Mouse (Mus musculus) heart, embryonic 13.5 days (tissue): ENCODE data around the gene Hs1bp3. TPM values are rescaled to one million over a fixed set of nuclear protein-coding genes. Genes with fewer than 3 reads are reported as not detected.

Experiments
- ATAC-seq: fragments of 200-750 bp; cut with Nextera tagmentation; 2 replicates; pipeline ENCODE4 v1.8.0; 2017; ENCODE audit warnings: moderate TSS enrichment; ENCODE audit not compliant: insufficient number of reproducible peaks, low FRiP score, low TSS enrichment; ENCODE audit errors: extremely low read depth
- H3K27ac ChIP-seq: fragments of 300-500 bp; sonication (generic); replicated peaks from 2 replicates; pipeline ENCODE4 v1.5.1; 2015; ENCODE audit warnings: moderate library complexity, mild to moderate bottlenecking, inconsistent platforms
- H3K27me3 ChIP-seq: fragments of 300-500 bp; sonication (generic); replicated peaks from 2 replicates; pipeline ENCODE4 v1.6.1; 2015; ENCODE audit warnings: mild to moderate bottlenecking, inconsistent platforms
- H3K36me3 ChIP-seq: fragments of 300-500 bp; sonication (generic); 2 replicates; pipeline ENCODE4 v1.6.1; 2015; ENCODE audit warnings: mild to moderate bottlenecking, inconsistent platforms
- H3K4me1 ChIP-seq: fragments of 300-500 bp; sonication (generic); 2 replicates; pipeline ENCODE4 v1.6.1; 2015; ENCODE audit warnings: inconsistent platforms
- H3K4me2 ChIP-seq: fragments of 300-500 bp; sonication (generic); 2 replicates; pipeline ENCODE4 v1.6.1; 2015; ENCODE audit warnings: inconsistent platforms, mild to moderate bottlenecking, moderate library complexity
- H3K4me3 ChIP-seq: fragments of 300-500 bp; sonication (generic); 2 replicates; pipeline ENCODE4 v1.5.1; 2015; ENCODE audit warnings: moderate library complexity, mild to moderate bottlenecking, inconsistent platforms
- H3K9ac ChIP-seq: fragments of 300-500 bp; sonication (generic); 2 replicates; pipeline ENCODE4 v1.6.1; 2015; ENCODE audit warnings: inconsistent platforms, mild to moderate bottlenecking, moderate library complexity
- H3K9me3 ChIP-seq: fragments of 300-500 bp; sonication (generic); 2 replicates; pipeline ENCODE4 v1.6.1; 2016; ENCODE audit warnings: inconsistent platforms
- WGBS: fragments of 180-500 bp; shearing (Covaris S2); methylation state at CpG from one replicate; pipeline ENCODE4 v1.1.7; 2015; ENCODE audit warnings: mixed read lengths; 5-methylcytosine and 5-hydroxymethylcytosine counted together
- polyA plus RNA-seq: library from polyadenylated mRNA; unstranded; fragments of >200 nt; fragmentation: Nextera tagmentation; extraction: Ambion mirVana; gene quantifications from 2 replicates; pipeline ENCODE4 v1.2.1, GENCODE M21; 2015

The Hs1bp3 gene
- polyA plus RNA-seq, 1 experiment from 2014 or later: 14.3 TPM

DNA sequence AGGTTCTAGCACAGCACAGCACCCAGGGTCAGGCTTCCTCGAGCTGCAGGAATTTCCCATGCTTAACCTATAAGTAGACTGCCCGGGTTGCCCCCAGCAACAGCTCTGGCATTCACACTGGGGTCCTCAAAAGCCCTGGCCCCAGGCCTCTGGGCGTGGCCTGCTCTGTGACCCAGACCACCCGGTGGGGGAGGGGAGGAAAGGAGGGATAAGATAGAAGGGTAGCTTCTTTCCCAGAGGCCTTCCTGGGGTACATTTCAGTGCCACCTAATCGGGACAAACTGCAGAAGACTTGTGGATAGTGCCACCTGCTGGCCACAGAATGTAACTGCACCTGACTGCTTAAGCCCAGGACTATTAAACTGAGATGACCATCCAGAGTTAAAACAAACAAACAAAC lies 6.8 kb upstream of the Hs1bp3 start:
- Histone ChIP-seq H3K4me2 (peak overlapping the region; percentile 20; the same call in 1 of the 2 replicates), H3K27ac (no peak overlapping the region)

GRCm38 (mm10) chr12:8306910-8307309 lies 6.3 kb upstream of the Hs1bp3 start:
- no peaks in the 10 kb centered on the region for H3K36me3 ChIP-seq
- H3K4me1 ChIP-seq: peaks cover 7% of the 10 kb centered on the region
- H3K9ac ChIP-seq: no peak overlapping the region
- WGBS: 64% methylated on average over 1 of the region's 1 CpGs
- H3K4me2 ChIP-seq: no peak overlapping the region
- H3K27ac ChIP-seq: no peak overlapping the region
- ATAC-seq: no peak
- H3K27me3 ChIP-seq: peaks cover 78% of the 10 kb centered on the region
- H3K4me3 ChIP-seq: no peak overlapping the region
- no peaks in the 10 kb centered on the region for H3K9me3 ChIP-seq

More for the DNA sequence above, 6.8 kb upstream of the Hs1bp3 start:
- Histone ChIP-seq H3K4me3 (no peak overlapping the region), H3K9me3 (no peaks in the 10 kb centered on the region), H3K9ac (no peak overlapping the region), H3K36me3 (no peaks in the 10 kb centered on the region), H3K27me3 (peaks cover 78% of the 10 kb centered on the region), H3K4me1 (peaks cover 12% of the 10 kb centered on the region)
- 4% methylated on average over 5 of the region's 5 CpGs for WGBS
- ATAC-seq: no peak

DNA sequence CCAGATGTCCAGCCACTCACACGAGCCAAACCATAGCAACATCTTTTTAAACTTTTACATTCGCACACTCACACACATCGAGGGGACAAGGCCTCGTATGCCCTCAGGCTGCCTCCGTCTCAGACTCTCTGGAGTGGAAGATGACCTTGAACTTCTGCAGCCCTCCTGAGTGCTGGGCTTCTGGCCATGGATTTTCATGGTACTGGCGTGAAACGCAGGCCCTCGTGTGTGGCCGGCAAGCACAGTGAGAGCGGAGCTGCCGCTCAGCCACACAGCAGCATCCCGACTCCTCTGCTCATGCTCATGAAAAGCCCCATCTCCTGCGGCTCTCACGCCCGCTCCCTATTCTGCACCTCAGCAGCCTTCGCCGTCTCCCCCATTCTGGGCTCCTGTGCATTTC lies 2.2 kb upstream of the Hs1bp3 start:
- Histone ChIP-seq H3K27ac (no peak overlapping the region), H3K4me1 (peaks cover 15% of the 10 kb centered on the region), H3K9ac (no peak overlapping the region), H3K27me3 (peaks cover 46% of the 10 kb centered on the region), H3K36me3 (no peaks in the 10 kb centered on the region), H3K9me3 (no peaks in the 10 kb centered on the region), H3K4me3 (no peak overlapping the region), H3K4me2 (no peak overlapping the region)
- ATAC-seq: no peak
- WGBS: 55% methylated on average over 17 of the region's 17 CpGs

GRCm38 (mm10) chr12:8312266-8312665 lies 966 bp upstream of the Hs1bp3 start:
- H3K36me3 ChIP-seq: 0 out of 2 replicates have a peak, but pooled peaks cover 5% of the 10 kb centered on the region
- no peak overlapping the region for H3K27ac ChIP-seq
- no peak overlapping the region for H3K4me2 ChIP-seq
- H3K9me3 ChIP-seq: no peaks in the 10 kb centered on the region
- no peak overlapping the region for H3K9ac ChIP-seq
- H3K4me3 ChIP-seq: no peak overlapping the region
- H3K4me1 ChIP-seq: peaks cover 17% of the 10 kb centered on the region
- no peak for ATAC-seq
- peaks cover 41% of the 10 kb centered on the region for H3K27me3 ChIP-seq
- 79% methylated on average over 4 of the region's 4 CpGs for WGBS

DNA sequence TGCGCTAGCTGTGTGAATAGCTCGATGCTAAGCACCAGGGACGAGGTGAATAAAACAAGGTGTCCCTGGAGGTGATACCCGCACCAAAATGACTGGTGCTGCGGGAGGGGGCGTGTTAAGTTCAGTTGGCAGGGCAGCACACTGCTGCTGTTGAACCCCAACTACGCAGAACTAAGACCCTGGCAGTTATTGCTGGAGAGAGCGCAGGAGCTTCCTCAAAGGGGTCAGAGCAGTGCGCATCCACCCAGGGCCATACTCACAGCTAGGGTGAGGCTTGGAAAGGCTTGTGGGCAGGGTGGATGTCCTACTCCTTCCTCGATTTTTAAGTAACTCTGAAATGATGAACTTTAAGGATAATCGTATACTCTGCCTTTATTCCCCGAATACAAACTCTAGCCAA lies 541 bp downstream of the Hs1bp3 start:
- no peaks in the 10 kb centered on the region for H3K9me3 ChIP-seq
- H3K4me3 ChIP-seq: peak overlapping the region; percentile 58
- H3K36me3 ChIP-seq: peaks cover 19% of the 10 kb centered on the region
- peak overlapping the region; percentile 93 for H3K4me2 ChIP-seq
- H3K9ac ChIP-seq: peak overlapping the region; percentile 82
- peaks cover 33% of the 10 kb centered on the region for H3K27me3 ChIP-seq
- H3K27ac ChIP-seq: no peak overlapping the region
- H3K4me1 ChIP-seq: peaks cover 17% of the 10 kb centered on the region
- ATAC-seq: no peak
- WGBS: 21% methylated on average over 12 of the region's 12 CpGs

GRCm38 (mm10) chr12:8316541-8316940 lies 3.3 kb downstream of the Hs1bp3 start:
- peaks cover 44% of the 10 kb centered on the region for H3K36me3 ChIP-seq
- no peak overlapping the region for H3K4me3 ChIP-seq
- peaks cover 17% of the 10 kb centered on the region for H3K4me1 ChIP-seq
- peaks cover 13% of the 10 kb centered on the region for H3K27me3 ChIP-seq
- no peak for ATAC-seq
- H3K9ac ChIP-seq: no peak overlapping the region
- H3K4me2 ChIP-seq: no peak overlapping the region
- no peaks in the 10 kb centered on the region for H3K9me3 ChIP-seq
- WGBS: 83% methylated on average over 5 of the region's 5 CpGs
- H3K27ac ChIP-seq: no peak overlapping the region

GRCm38 (mm10) chr12:8320084-8320713 lies 7.0 kb downstream of the Hs1bp3 start:
- Histone ChIP-seq H3K4me1 (0 out of 2 replicates have a peak, but pooled peaks cover 5% of the 10 kb centered on the region), H3K36me3 (peaks cover 80% of the 10 kb centered on the region), H3K4me2 (no peak overlapping the region), H3K27me3 (no peaks in the 10 kb centered on the region), H3K27ac (no peak overlapping the region), H3K9ac (no peak overlapping the region), H3K9me3 (no peaks in the 10 kb centered on the region), H3K4me3 (no peak overlapping the region)
- WGBS: 35% methylated on average over 5 of the region's 5 CpGs
- no peak for ATAC-seq

DNA sequence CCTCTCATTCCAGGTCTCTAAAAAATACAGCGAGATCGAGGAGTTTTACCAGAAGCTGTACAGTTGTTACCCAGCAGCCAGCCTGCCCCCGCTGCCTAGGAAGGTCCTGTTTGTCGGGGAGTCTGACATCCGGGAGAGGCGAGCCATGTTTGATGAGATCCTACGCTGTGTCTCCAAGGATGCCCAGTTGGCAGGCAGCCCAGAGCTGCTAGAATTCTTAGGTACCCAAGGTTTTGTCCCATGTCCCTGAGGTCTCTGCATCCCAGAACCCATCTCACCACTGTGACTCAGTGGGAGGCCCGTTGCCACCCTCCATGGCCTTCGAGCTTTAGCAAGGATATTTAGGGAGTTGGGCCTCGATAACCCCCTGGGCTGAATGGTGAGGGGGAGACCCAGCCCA lies 8.3 kb downstream of the Hs1bp3 start:
- 82% methylated on average over 10 of the region's 10 CpGs for WGBS
- no peak overlapping the region for H3K9ac ChIP-seq
- H3K36me3 ChIP-seq: peaks cover 90% of the 10 kb centered on the region

DNA sequence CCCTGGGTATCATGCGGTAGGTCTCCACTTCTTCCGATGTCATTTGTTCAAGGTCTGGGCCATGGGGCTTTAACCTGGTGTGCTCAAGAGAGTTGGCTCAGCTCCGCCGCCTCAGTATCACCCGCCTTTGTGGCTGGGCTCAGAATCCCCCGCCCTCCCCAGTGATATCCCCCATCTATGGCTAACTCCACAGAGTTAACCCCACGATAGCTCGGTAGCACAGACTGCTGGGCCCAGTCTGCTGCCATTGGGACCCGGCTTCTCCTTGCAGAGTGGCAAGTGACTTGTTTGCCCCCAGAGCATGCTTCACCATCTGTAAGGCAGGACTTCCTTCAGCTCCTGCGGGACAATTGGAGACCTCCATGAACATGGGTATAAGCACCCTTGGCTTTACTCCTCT lies 10.9 kb downstream of the Hs1bp3 start:
- 79% methylated on average over 10 of the region's 10 CpGs for WGBS
- no peak overlapping the region for H3K4me2 ChIP-seq

More for the DNA sequence above, 8.3 kb downstream of the Hs1bp3 start:
- H3K4me3 ChIP-seq: no peak overlapping the region
- no peaks in the 10 kb centered on the region for H3K27me3 ChIP-seq
- no peaks in the 10 kb centered on the region for H3K4me1 ChIP-seq
- no peak for ATAC-seq
- H3K27ac ChIP-seq: no peak overlapping the region
- H3K4me2 ChIP-seq: no peak overlapping the region
- no peaks in the 10 kb centered on the region for H3K9me3 ChIP-seq

DNA sequence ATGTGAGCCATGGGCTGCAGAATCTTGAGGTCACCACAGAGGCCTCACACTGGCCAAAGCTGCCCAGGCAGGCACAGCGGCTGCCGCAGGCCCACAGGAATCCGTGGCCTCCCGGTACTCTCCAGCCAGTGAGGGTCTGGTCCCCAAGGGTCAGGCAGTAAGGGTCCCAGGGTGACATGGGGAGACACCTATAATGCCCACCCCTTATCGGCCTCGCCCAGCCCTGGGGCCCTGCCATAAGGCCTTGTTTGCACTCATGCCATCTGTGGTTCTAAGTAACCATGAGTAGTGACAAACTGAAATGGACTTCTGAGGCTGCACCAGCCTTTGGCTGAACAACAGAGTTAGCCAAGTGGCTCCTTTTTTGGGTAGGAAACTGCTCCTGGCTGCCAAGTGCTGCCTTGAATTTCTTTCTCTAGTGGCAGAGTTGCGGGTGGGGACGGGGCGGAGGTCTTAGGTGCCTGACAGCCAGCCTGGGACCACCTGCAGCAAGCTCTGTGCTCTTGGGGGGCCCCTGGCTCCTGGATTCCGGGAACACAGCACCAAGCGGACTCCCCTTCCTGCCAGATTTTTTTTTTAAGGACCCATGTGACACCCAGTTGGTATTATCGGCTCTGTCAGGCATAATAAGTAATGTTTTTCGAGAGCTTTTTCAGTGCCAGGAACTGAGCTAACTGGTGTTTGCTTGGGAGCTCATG lies 12.2 kb downstream of the Hs1bp3 start:
- H3K9ac ChIP-seq: no peak overlapping the region
- H3K27ac ChIP-seq: no peak overlapping the region
- no peaks in the 10 kb centered on the region for H3K27me3 ChIP-seq
- H3K36me3 ChIP-seq: peaks cover 79% of the 10 kb centered on the region
- ATAC-seq: no peak
- H3K9me3 ChIP-seq: no peaks in the 10 kb centered on the region
- H3K4me2 ChIP-seq: no peak overlapping the region
- peaks cover 9% of the 10 kb centered on the region for H3K4me1 ChIP-seq
- no peak overlapping the region for H3K4me3 ChIP-seq
- WGBS: 88% methylated on average over 13 of the region's 13 CpGs

More for the DNA sequence above, 10.9 kb downstream of the Hs1bp3 start:
- Histone ChIP-seq H3K9ac (0 out of 2 replicates have a peak overlapping the region, but pooled peaks have one; percentile 14), H3K36me3 (peaks cover 81% of the 10 kb centered on the region), H3K27ac (no peak overlapping the region), H3K4me1 (peaks cover 9% of the 10 kb centered on the region), H3K9me3 (no peaks in the 10 kb centered on the region), H3K4me3 (no peak overlapping the region), H3K27me3 (no peaks in the 10 kb centered on the region)
- no peak for ATAC-seq

- Histone ChIP-seq H3K4me1 (peaks cover 14% of the 10 kb centered on the region), H3K27ac (no peak overlapping the region), H3K4me3 (no peak overlapping the region), H3K9me3 (no peaks in the 10 kb centered on the region), H3K36me3 (peaks cover 74% of the 10 kb centered on the region), H3K27me3 (no peaks in the 10 kb centered on the region), H3K4me2 (no peak overlapping the region), H3K9ac (no peak overlapping the region)
- WGBS: 89% methylated on average over 17 of the region's 17 CpGs
- no peak for ATAC-seq
Measured at GRCm38 (mm10) chr12:8325943-8326522, 12.8 kb downstream of the Hs1bp3 start.
